ENCODE assay signal across 7 mouse cellular contexts in the genomic region with DNA sequence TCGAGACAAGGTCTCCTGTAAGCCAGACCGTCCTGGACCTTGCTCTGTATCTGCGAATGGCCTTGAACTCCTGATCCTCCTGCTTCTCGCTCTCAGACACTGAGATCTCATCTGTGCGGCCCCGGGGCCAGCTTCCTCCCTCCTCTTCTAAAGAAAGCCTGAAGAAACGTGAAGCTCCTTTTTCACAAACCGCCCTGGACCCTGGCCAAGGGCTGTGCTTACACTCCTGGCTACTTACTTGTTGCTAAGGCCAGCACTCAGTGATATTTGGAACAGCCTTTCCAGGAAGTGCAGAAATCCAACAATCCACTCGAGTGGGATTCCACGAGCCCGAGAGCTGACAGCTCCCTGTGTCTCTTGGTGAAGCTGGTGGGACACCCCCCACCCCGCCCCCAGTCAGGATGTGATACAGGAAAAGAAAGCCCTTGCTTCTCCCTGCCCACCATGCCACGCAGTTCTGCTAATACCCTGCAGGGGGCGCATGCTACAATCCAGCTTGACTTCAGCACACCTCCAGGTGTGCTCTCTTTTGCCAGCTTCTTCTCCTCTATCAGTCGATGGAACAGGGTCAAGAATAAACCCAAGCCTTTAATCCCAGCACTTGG. TPM values are rescaled to one million over a fixed set of nuclear protein-coding genes. Genes with fewer than 3 reads are reported as not detected.
DNase-seq lines count a peak whose midpoint lies in the region; ATAC-seq lines count a peak whose summit lies in the region.

No protein-coding gene starts in this region.

- H3K27me3 ChIP-seq in midbrain, embryonic 14.5 days (ENCODE audit: control insufficient read depth, insufficient read depth, low read length) = no peaks in the 10 kb centered on the region
- no peaks in the 10 kb centered on the region for H3K27me3 ChIP-seq in midbrain, embryonic 16.5 days (ENCODE audit: control insufficient read depth, insufficient read depth, low read depth, low read length)
- no peaks in the 10 kb centered on the region for H3K27me3 ChIP-seq in embryonic facial prominence, embryonic 10.5 days (replicated peaks; ENCODE audit: low read depth, poor library complexity, severe bottlenecking)

- 40% methylated on average over 15 of the region's 15 CpGs for WGBS in midbrain, embryonic 14.5 days
- WGBS in midbrain, embryonic 16.5 days = 38% methylated on average over 15 of the region's 15 CpGs
- 39% methylated on average over 15 of the region's 15 CpGs for WGBS in embryonic facial prominence, embryonic 10.5 days

- ATAC-seq in midbrain, embryonic 14.5 days (ENCODE audit: low FRiP score, low TSS enrichment) = no peak
- no peak for ATAC-seq in midbrain, embryonic 16.5 days

- H3K9ac ChIP-seq in midbrain, embryonic 14.5 days (replicated peaks; ENCODE audit: low read length) = no peak overlapping the region
- no peak overlapping the region for H3K9ac ChIP-seq in midbrain, embryonic 16.5 days (ENCODE audit: low read depth, low read length)

- H3K36me3 ChIP-seq in midbrain, embryonic 14.5 days (ENCODE audit: control insufficient read depth, insufficient read depth, low read length) = no peaks in the 10 kb centered on the region
- no peaks in the 10 kb centered on the region for H3K36me3 ChIP-seq in midbrain, embryonic 16.5 days (ENCODE audit: control insufficient read depth, insufficient read depth, low read length)
- H3K36me3 ChIP-seq in embryonic facial prominence, embryonic 10.5 days (replicated peaks) = no peaks in the 10 kb centered on the region

- H3K4me1 ChIP-seq in midbrain, embryonic 14.5 days (ENCODE audit: control insufficient read depth, insufficient read depth, low read length) = no peaks in the 10 kb centered on the region
- no peaks in the 10 kb centered on the region for H3K4me1 ChIP-seq in midbrain, embryonic 16.5 days (ENCODE audit: control insufficient read depth, insufficient read depth, low read length)
- H3K4me1 ChIP-seq in embryonic facial prominence, embryonic 10.5 days = peaks cover 14% of the 10 kb centered on the region

- DNase-seq in midbrain, embryonic 14.5 days = peak; percentile 29
- peak; percentile 22 for DNase-seq in adipocyte (ENCODE audit: low spot score)
- peak; percentile 63 for DNase-seq in embryonic facial prominence, embryonic 10.5 days (ENCODE audit: low spot score)
- DNase-seq in heart, postnatal 36 days = peak; percentile 54 to 69
- peak; percentile 50 to 62 for DNase-seq in lung, adult 18-20 months
- peak; percentile 47 to 77 for DNase-seq in spleen, postnatal 4 days (ENCODE audit: low spot score in 2 of 2)

- intact Hi-C loops in heart, postnatal 36 days (cut with DNase I) = loop anchor here (2.0 kb wide), 1 partner anchor 61 kb away; no protein-coding TSS in a partner anchor

- H3K27ac ChIP-seq in midbrain, embryonic 14.5 days (replicated peaks; ENCODE audit: low read depth, low read length) = no peak overlapping the region
- no peak overlapping the region for H3K27ac ChIP-seq in midbrain, embryonic 16.5 days (ENCODE audit: low read length)
- H3K27ac ChIP-seq in embryonic facial prominence, embryonic 10.5 days (replicated peaks) = no peak overlapping the region

- no peak overlapping the region for H3K4me3 ChIP-seq in midbrain, embryonic 14.5 days (replicated peaks; ENCODE audit: low read depth, low read length)
- H3K4me3 ChIP-seq in midbrain, embryonic 16.5 days (ENCODE audit: low read depth, low read length) = no peak overlapping the region
- H3K4me3 ChIP-seq in embryonic facial prominence, embryonic 10.5 days = no peak overlapping the region

- H3K9me3 ChIP-seq in midbrain, embryonic 14.5 days (ENCODE audit: control insufficient read depth, low read length) = no peaks in the 10 kb centered on the region
- peaks cover 5% of the 10 kb centered on the region; the same call in 1 of the 2 replicates for H3K9me3 ChIP-seq in midbrain, embryonic 16.5 days (replicated peaks; ENCODE audit: control insufficient read depth, low read length, poor library complexity, severe bottlenecking)
- H3K9me3 ChIP-seq in embryonic facial prominence, embryonic 10.5 days = peaks cover 4% of the 10 kb centered on the region; the same call in 1 of the 2 replicates

- no peak overlapping the region for H3K4me2 ChIP-seq in midbrain, embryonic 14.5 days (ENCODE audit: low read length)
- H3K4me2 ChIP-seq in midbrain, embryonic 16.5 days (ENCODE audit: low read length) = no peak overlapping the region

RNA-seq across cellular contexts. Expression of a gene that starts 19.9 kb away (rescaled TPM):
- 6.8 and 8.3 TPM in 2 replicates for polyA plus RNA-seq in midbrain, embryonic 14.5 days (2014; fragmentation: Nextera tagmentation; extraction: Ambion mirVana)
- 5.2 and 6.8 TPM in 2 replicates for polyA plus RNA-seq in midbrain, embryonic 16.5 days (2015; fragmentation: Nextera tagmentation; extraction: Ambion mirVana)
- polyA plus RNA-seq in embryonic facial prominence, embryonic 10.5 days (2016; fragmentation: Nextera tagmentation; extraction: Ambion mirVana) = 27.6 and 32.9 TPM in 2 replicates
- total RNA-seq in heart, postnatal 36 days (2021) = 1 to 10 TPM; 5.5 to 7.0 TPM
